Mouse (Mus musculus): ENCODE results near the gene Mical2. TPM values are rescaled to one million over a fixed set of nuclear protein-coding genes. Genes with fewer than 3 reads are reported as not detected.
A peak's percentile ranks its signal among the peaks of the same experiment; 100 is the strongest.

Gene Mical2
- total RNA-seq, 4 experiments from 2014 or later = 82.0 to 100 (median 95.6) TPM

DNA sequence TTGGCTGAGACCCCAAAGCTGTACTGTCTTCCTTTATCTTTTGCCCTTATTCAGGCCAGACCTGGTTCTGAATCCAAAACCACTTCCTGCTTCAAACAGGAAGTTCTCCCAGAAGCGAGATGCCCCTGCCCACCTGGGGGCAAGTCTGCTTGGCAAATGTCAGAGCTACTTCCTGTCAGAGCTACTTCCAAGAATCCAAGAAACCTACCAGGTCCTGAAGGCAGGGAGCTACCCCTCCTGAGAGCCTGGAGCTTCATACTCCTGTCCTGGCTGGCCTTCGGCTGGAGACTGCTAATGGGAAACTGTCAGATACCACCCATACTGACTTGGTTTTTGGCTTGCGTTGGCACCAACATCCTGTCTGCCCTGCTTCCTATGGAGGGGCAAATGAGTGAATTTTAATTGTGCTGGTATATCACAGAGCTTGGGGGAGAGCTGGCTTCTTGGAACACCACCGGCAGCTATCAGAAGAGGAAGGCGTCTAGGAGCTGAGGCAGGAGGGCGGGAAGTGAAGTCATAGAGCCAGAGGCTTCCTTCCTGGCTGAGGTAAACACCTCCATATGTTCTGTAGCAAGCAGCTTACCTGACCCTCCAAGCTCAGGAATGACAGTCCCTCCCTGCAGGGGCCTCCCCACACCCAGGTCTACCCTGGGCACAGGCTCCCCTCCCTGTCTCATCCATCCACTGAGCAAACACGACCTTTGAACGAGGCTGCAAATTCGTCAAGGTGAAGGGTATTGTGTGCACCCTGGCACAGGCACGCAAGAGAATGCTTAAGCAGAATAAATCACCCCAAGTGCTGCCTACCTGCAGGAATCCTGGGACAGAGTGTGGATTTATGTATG is 17.1 kb upstream of the Mical2 start:
- no peak for DNase-seq (ENCODE audit: low spot score)

DNA sequence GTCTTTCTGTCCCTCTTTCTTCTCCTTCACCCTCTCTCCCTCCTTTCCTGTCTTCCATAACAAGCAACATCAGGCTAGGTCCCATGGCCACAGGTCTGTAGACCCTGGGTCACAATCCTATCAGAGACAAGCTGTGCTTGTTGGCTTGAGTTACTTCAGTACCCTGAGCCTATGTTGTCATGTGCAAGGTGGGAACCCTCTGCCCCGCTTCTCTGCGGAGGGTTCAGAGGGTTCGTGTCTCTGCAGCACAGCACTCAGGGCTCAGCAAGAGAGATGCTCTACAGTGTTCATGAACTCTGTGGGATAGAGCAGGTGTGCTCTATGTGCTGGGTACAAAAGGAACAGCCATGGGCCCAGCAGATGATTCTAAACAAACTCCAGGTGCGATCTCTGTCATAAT is 16.0 kb upstream of the Mical2 start:
- no peak for DNase-seq (ENCODE audit: low spot score)

DNA sequence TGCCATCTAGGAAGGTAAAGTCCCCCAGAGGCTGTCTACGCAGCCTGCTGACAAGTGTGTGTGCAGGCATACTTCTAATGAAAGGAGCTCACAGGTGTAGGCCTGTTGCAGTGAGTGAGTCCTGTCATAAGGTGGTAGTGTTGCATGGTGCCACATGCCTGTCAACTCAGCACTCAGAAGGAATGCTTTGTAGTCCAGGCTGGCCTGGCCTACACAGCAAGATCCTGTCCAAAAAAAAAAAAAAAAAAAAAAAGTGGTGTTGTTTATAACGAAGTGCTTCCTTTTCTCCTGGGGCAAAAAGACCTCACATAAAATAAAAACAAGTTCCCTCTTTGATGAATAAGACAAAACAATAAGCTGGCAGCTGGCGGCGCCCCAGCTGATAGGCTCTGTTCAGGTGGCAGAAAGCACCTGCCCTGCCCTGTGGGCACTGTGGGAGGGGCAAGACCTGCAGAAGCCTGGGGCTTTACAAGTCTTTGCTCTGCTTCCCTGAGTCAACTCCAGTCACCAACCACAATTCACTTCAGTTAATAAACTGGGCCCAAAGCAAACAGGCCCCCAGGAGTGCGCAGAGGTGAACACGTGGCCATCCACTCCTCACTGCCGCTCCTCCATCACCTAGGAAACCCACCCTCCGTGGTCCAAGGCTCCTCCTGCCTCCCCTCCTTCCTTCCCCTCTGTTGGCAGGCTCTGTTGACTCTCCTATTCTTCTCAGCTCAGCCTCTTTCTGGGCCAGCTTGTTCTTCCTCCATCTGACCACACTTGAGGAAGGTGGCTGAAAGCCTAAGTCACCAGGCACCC is 12.5 kb upstream of the Mical2 start:
- DNase-seq (ENCODE audit: low spot score) = no peak

DNA sequence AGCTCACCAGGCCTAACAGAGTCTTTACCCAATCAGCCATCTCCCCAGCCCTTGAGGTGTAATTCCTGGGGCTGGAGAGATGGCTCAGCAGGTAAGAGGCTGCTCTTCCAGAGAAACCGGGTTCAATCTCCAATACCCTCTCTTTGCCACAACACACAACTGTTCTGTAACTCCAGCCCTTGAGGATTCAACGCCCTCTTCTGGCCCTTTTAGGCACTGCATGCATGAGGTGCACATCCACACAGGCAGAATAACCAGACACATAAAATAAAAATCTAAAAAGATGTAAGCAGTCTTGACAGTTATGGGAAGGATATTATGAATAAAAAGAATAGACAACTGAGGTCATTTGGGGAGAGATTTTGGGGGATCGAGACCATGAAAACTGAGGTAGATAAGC is 9.8 kb upstream of the Mical2 start:
- no peak for DNase-seq (ENCODE audit: low spot score)

DNA sequence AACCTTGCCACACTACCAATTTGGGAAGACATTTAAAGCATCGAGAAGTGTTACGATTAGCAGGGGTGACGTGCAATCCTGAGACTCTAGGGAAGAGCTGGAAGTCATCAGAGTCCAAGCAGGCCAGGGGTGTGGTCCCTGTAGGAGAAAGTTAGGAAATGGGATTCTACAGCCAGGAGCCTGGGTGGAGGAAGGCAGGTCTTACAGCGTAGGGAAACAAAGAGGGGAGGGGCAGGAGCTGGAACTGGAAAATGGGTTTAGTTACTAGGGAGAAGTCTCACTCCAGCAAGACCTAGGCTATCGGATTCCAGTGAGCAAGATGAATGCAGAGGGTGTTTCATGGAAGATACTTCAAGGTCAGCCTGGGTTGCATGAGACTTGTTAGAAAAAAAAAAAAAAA is 8.9 kb upstream of the Mical2 start:
- DNase-seq (ENCODE audit: low spot score) = peak; percentile 63

DNA sequence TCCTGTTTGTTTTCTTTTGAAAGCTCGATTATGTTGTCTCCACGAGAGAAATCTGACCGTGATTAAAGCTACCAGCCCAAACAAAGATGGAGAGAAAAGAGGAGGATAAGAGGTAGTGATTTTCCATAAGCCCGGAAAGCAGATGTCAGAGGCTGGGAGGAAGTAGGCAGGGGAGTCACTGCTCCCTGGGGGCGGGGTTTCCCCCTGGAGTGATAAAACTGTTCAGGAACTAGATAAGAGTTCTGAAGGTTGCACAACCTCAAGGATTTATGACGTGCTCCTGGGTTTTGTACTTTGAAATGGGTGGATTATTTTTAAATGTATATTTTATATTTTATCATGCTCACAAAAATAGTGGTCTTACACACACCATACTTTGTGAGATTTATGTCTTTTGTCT is 8.4 kb upstream of the Mical2 start:
- DNase-seq (ENCODE audit: low spot score) = peak; percentile 79

DNA sequence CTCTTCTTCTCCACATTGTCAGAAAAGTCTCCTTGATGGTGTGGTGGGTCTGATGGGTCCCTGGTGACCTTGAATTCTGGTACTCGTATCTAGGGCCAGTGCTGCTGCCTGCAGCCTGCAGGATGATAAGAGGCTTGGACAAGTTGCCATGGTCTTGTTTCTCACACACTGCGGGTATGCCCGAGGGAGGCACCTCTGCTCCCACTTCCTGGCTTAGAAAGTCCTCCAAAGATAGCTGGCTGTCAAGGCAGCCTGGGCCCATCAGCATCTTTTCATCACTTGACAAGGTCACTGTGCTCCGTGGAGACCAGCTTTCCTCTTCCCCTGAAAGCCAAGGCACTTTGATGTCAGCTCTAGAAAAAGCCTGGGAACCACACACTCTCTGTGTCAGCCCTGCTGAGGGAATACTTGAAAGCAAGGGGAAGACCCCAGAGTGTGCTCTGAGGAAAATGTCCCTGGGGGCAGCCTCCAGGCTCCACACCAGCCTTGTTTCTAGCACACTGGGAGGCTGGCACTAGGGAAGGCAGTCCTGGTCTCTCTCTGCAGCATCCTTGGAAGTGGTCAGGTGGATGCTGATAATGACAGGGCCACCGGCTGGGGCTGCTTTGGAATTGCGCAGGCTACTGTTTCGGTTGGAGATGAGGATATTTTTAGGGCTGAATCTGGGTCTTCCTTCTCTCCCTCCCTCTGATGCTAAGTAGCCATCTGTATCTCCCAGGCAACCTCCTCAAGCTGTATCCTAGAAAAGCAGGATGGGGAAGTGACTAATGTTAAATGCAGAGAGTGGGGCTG is 2.7 kb upstream of the Mical2 start:
- DNase-seq (ENCODE audit: low spot score) = no peak

DNA sequence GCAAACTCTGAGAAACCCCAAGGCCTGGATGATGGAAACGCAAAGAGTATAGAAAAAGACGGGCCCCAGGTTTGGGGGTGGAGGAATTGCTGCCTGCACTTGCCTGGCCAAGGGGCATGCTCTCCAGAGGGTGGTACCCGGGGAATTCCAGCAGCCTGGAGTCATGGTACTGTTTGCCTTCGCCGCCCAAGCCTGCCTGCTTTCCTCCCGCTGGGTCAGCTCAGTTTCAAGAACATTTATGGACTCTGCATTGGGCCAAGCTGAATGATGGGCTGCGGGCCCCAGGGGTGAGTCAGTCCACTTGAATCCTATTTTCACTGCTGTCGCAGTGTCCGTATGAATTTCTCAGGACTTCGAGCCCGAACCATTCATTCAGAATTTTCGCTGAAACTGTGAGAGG is 802 bp upstream of the Mical2 start:
- DNase-seq (ENCODE audit: low spot score) = no peak

DNA sequence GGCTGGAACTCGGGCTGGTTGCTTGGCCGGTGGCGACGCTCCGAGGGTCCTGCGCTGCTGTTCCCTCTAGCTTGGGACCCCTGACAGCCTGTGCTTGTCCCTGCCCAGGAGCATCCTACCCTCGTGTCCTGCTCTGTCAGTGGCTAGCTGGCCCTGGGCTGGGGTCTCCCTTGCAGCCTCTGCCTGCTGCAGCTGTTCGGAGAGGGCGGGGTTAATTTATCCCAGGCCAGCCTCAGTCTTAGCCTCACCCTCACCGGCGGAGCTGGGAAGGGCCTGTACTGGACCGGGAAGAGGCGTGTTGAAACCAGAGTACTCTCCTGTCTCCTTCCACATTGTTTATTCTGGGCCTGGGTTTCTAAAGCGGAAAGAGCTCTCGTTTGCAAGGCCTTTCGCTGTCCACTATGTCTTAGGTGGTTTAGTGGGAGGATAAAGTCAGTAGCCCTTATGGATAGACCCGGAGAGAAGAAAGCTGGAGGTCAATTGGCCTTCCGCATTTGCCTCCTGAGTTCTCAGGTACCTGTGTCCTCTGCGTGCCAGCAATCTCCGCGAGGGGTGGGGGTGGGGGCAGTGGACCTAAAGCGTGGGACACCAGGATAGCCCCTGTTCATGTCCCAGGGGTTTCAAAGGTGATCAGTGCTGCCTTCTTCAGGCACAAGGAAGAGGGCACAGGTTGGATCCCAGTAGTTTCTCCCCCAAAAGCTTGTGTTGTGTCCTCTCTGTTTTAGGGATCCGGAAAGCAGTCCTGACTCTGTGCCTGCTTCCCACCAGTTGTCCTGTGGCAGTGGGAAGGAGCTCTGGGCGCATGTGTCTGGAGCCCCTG is 1.0 kb downstream of the Mical2 start:
- peak; percentile 65 for DNase-seq (ENCODE audit: low spot score)

DNA sequence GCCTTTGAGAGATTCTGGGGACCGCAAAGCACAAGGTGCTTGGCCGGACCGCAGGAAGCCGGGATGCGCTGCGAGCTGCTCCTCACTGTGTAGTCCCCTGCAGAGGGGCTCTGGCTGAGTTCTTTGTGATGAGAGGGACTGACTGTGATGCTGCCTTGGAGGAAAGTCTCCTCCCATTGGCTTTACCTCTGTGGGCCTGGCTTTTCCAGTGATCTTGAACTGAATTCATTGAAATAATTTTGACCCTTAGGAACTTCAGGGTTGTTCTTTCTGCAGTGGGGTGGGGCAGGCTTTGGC is 1.6 kb downstream of the Mical2 start:
- no peak for DNase-seq (ENCODE audit: low spot score)

DNA sequence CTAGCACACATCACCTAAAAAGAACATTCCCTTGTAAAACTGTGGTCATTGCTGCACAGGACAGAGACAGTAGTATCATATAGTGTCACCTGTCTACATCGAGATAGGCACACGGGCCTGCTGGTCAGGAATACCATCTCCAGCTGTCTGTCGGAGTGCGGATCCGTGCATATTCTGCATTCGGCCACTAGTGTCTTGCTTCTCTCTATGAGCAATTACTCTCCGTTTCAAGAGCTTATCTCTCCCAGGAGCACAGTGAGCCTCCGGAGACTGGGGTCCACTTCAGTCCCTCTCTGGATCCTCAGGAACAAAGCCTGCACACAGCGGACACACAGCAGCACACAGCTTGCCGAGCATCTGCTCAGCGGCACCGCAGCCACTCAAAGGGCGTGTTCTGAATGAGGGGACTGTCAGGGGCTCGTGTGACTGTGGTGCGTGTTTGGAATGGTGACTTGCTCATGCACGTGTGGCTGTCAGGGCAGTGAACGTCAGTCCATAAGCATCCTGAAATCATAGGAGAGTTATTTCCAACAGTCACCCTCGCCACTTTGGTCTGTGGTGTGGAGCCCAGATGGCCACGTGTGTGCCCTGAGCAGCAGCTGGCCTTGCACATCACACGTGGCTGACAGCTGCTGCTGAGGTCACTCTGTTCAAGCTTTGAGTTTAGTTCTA is 3.3 kb downstream of the Mical2 start:
- DNase-seq (ENCODE audit: low spot score) = peak; percentile 60

DNA sequence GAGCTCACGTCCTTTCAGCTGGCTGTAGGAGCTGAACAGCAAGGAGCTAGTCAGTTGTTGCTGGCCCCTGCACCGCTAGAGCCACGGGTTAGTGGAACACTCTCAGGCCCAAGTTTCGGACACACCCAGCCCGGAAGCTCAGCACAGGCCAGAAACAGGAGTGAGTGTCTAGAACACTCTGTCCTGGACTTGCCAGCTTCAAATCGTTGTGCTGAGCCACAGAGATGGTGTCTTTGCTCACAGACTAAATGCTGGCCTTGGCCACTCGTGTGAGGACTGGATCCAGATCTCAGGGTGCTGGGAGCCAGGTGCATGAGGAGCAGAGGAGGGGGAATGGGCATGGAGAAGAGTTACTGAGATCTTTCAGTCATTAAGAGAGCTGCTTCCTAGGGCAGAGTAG is 6.1 kb downstream of the Mical2 start:
- peak; percentile 81 for DNase-seq (ENCODE audit: low spot score)

DNA sequence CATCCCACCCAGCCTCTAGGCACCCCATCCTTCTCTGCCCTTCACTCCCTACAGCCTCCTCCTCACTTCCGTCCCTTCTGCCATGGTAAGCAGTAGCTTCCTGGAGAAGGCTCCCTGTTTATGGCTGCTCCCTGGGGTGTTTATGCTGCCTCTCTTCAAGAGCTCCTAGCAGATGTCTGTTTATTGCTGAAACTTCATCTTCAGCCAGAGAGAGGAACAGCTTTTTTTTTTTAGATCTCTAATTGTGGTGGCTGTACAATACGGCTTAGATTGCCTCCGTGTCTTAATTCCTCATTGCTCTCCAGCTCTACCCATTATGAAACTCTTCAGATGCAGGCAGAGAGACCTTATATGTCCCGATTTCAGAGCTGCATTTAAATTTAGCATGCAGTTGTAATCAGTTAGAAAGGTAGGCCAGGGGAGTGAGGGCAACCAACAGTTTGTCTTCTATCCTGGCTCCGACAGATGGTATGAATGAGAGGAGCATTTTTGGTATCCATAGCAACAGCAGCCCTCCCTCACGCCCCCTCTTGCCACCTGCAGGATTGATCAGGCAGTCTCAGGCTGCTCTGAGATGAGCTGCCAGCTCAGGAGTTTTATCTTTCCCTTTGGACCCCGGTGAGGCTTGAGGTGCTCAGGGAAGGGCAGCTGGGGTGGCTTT is 7.8 kb downstream of the Mical2 start:
- no peak for DNase-seq (ENCODE audit: low spot score)

DNA sequence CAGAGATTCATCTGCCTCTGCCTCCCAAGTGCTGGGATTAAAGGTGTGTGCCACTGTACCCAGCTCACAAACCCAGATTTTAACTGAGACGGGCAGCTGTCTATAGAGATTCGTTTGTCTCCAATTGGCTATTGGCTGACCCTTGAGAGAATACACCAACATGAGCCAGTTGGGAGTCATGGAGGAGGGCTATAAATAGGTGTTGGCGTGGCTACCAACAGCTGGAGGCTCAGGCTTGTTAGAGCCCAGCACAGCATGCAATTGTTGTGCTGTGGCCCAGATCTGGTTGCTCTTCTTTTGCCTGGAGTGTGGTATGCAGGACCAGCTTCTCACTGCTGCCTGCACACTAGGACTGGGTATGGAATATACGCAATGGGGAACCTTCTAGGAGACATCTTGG is 8.8 kb downstream of the Mical2 start:
- no peak for DNase-seq (ENCODE audit: low spot score)

DNA sequence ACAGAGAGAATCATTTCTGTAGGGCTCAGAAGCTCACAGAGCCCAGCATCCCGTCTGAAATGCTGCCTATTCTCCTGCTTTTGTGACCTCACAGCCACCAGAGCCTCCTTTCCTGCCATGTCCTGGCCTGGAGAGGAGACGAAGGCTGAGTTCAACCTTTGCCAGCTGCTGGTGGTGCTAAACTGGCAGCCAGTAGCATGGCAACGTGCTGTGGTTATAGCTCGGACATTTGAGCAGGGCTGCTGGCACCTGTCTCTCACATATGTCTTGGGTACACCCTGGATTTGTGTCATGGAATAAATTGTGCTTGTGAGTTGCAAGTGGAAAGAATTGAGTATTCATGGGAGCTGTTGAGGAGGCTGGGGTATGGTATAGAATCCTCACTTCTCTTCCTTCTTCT is 9.8 kb downstream of the Mical2 start:
- DNase-seq (ENCODE audit: low spot score) = no peak

DNA sequence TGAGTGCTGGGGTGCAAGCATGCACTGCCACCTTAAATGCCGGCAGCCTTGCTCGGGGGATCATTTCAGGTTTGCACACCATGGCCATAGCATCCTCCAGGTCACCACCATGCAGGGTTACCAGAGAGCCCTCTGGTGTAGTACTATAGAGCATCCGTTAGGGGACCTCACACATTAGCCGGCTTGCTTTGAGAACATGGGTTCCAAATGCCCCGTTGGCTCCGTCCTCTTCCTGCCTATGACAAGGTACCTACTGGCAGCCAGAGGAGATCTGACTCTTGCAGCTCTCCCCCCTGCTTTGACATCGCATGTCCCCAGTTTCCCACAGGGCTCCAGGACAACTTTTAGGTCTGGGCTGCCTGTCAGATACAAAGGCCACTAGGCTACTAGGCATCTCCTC is 11.6 kb downstream of the Mical2 start:
- DNase-seq (ENCODE audit: low spot score) = no peak

DNA sequence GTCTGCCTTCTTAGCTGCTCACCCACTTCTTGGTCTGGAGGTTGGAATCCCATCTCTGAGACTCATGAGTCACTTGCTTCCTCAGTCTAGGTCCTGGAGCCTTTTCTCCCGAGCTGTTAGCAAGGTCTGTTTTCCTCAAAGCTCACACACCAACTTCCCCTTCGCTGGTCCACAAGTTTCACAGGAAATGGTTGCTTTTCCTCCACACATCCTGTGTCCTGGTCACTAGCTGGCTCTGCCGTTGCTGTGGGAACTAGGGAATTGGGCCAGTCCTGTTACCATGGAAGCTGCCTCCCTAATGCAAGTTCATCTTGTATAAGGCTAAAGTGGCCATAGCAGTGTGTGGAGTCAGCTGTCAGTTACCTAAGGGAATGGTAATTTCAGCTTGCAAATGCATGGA is 12.2 kb downstream of the Mical2 start:
- peak; percentile 79 for DNase-seq (ENCODE audit: low spot score)

DNA sequence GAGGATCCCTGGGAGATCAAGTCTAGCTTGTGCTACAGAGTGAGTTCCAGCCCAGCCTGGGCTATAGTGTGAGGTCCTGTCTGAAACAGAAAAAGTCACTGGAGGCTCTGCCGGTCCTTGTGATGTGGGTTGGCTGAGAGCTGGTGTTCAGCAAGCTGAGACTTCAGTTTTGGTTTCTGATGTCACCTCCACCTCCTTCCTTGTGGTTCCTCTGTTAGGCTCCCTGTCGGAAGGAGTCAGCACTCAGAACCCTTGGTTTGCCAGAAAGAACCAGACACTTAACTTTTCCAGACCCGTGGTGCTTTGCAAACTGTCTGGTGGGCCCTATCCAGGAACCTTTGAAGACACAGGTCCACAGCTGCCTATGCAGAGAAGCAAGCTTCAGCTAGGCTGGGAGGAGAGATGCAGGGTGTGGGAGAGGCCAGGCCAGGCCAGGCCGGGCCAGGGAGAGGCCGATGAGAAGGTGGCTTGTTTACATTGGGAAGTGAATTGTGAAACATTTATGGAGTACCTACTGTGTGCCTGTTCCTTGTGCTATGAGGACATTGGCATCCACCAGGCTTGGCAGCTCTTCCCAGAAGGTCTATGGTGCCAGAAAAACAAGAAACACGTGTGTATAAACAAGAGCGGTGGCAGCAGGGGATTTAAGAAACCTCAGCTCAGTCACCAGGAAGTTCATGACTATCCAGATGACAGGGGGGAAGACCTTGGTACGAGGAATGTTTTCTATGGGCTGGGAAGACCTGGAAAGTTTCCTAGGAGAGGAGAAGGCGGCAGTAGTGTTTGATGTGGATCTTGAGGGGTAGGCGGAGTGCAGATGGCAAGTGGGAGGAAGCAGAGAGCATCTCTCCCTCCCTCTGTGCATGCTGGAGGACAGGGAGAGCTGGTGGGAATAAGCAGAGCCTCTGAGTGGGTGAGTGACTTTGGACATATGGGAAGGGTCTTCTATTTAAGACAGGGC is 13.4 kb downstream of the Mical2 start:
- DNase-seq (ENCODE audit: low spot score) = no peak

DNA sequence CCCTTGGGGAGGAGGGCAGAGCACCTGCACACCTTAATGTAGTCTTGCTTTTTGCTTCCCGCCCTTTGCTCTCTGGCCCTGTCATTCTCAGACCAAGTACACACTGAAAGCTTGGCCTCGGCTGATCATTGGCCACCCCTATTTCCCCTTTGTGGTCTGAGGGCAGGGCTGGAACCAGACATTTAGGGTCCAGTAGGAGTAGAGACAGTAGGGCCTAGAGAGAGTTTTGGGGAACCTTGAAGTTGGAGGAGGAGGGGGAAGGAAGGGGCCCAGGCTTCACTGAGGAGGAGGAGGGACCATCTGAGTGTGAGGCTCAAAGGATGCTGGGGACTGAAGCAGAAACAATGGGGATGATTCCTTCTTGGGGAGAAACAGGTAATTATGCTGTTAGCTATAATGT is 15.1 kb downstream of the Mical2 start:
- no peak for DNase-seq (ENCODE audit: low spot score)

All from heart, adult 8-10 months (tissue).